Mouse (Mus musculus): ENCODE data around the gene Cdk2.

Gene Cdk2

DNA sequence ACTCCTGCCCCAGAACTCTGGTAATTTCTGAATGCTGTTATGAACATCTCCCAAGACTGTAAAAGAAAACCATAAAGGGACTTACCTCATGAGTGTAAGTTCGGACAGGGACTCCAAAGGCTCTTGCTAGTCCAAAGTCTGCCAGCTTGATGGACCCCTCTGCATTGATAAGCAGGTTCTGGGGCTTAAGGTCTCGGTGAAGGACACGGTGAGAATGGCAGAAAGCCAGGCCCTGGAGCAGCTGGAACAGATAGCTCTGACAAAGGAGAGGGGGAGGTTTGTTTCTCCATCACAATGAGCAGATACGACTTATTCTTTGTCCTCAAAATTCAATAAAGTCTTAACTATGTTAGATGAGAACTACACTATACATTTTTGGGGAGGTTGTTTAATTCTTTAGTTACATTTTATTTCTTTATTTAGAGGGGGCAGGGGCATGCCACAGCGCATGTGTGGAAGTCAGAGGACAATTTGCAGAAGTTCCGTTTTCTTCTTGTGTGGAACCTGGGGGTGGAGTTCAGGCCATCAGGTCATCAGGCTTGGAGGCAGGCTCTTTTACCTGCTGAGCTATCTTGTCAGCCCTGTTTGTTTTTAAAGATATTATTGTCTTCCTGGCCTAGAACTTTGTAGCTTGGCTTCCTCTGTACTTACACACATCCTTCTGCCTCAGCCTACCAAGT, 2.4 kb downstream of the Cdk2 start:
- no peak for DNase-seq (ENCODE audit: low spot score)

DNA sequence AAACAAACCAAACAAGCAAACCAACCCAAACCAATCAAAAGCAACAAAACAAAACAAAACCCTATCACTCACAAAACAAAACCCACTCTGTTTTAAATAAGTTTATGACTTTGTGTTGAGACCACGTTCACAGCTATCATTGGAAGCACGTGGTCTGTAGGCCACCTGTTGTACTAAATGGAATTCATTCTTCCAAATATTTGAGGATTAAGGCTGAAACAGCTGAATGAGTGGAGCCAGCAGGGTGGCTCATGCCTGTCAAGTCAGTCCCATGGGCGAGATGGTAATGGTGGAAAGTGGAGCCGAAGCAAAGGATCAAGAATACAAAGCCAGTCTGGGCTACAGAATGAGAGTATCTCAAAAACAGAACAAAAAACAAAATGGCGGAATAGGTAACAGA, 4.1 kb downstream of the Cdk2 start:
- no peak for DNase-seq (ENCODE audit: low spot score)

DNA sequence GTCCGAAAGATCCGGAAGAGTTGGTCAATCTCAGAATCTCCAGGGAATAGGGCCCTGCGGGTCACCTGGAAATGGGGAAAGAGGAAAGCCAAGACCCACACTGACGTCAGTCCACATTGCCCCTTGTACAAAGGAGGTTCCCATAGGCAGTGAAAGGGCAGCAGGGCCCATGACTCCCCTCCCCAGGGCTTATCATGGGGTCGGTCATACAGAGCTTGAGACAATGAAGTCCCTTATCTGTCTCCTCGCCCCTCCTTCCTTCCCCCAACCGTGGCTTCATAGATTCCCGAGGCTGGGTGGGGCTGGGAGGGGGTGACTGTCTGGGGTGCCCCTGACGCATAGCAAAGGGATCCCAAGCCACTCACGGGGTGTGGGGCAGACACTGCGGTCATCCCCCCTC, 5.2 kb downstream of the Cdk2 start:
- no peak for DNase-seq (ENCODE audit: low spot score)

DNA sequence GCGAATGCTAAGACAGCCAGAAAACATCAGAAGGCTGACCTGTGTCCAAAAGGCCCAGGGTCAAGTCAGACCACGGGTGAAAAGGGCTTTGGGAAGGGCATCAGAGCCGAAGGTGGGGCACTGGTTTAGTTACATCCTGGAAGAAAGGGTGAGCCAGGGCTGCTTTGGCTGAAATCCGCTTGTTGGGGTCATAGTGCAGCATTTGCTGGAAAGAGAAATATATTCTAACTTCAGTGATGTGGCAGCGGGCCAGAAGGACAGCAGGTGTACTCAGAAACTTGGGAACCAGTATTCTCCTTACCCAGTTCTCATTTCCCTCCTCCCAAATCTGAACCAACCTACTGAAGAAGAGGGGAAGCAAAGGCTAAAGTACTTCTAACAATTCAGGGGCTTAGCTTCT, 5.8 kb downstream of the Cdk2 start:
- no peak for DNase-seq (ENCODE audit: low spot score)

DNA sequence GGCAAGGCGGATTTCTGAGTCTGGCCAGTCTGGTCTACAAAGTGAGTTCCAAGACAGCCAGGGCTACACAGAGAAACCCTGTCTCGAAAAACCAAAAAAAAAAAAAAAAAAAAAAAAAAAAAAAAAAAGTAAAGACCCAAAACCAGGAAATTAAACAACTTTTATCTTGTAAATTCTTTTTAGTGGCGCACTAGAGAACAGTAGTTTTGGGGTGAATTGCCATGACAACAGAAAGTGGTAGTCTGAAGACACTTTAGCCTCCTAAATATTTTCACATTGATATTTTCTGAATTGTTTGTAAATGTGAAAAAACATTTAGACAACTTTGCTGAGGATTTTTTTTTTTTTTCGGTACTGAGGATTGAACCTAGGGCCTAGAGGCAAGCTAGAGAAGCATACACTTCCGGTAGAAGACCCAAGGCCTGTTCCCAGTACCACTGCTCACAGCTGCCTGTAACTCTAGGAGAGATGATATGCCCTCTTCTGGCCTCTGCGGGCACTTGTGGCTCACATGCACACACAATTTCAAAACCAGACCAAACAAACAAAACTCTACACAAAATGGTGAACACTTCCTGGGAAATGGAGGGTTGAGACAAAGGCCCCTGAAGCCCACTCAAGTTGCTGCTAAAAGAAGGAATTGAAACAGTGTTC, 7.6 kb downstream of the Cdk2 start:
- peak; percentile 23 for DNase-seq (ENCODE audit: low spot score)

DNA sequence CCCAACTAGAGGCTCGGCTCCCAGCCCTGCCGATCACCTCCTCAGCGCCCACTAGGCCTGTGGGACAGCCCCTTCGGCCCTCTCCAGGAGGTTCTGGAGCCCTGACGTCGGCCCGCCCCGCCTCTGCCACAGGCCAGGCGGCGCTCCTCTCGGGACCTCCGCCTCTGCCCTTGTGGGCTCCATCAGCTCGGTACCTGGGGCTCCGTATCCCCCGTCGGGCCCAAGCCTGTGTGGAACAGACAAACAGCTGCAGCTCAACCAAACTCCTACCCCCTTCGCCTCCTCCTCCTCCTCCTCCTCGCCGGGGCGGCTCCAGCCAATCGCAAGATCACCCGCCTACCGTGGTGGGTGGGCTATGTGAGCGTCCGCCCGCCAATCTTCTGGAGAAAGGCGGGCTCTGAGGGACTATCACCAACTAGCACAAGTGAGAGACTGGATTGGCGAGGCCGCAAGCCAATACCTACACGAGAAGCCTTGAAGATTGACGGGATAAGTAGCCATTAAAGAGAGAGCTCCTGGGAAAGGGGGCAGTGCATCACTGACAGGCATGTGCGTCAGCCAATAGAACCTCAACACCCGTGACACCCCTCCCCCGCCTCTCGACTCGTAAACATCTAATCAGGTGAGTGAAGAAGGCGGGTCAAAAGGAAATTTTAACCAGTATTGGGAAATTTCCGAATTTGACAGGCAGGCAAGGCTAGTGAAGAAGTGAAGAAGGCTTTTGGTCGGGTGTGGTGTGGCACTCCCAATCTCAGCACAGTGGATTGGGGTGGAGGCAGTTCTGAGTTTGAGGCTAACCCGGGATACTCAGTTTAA, 8.6 kb downstream of the Cdk2 start, which contains the start of gene Rab5b:
Gene Rab5b, minus strand, starts transcription at position 273 of the 816 bp plus-strand sequence.
- DNase-seq (ENCODE audit: low spot score): peak; percentile 100

DNA sequence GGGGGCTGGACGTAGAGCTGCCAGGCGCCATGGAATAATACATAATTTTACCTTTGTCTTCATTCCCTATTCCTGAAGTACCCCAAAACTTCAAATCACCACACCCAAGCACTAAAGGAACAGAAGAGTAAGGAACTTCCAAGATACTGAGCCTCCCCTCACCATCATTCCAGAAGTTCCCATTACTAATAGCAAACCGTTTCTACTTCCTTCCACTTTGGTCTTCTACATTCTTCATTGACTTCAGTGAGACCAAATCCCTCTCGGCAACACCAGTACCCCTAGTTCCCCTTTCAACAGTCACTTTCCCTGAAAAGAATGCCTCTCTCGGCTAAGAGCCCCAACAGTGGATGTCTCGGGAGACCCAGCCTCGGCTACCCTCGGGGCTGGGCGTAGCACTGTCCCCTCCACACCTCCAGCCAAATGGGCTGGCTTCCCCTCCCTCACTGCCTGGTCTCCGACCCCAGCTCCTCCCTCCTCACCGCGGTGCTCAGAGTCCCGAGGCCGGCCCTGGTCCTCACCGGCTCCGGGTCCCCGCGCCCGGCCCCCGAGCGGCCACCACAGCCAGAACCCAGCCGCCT, 9.3 kb downstream of the Cdk2 start:
- no peak for DNase-seq (ENCODE audit: low spot score)

DNA sequence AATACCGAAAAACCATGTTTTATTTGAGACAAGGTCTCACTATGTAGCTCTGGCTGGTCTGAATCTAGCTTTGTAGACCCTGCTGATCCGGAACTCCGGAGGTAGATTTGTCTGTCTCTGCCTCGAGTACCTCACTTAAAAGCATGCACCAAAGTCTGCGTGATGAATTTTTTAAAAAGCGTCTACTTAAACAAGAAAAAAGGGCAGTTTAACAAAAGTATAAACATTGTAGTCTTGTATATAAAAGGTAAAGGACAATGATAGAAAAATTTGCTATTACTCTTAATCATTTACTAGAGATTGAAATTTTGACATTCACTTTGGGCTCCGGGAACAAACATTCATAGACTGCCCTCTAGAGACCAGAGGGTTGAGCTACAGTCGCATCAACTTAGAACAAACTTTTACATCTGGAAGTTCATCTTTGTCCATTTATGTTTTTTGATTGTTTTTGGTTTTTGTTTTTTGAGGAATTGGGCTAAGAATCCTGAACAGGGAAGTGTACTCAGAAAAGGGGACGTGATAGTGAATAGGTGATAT, 30.3 kb downstream of the Cdk2 start:
- peak; percentile 82 for DNase-seq (ENCODE audit: low spot score)

DNA sequence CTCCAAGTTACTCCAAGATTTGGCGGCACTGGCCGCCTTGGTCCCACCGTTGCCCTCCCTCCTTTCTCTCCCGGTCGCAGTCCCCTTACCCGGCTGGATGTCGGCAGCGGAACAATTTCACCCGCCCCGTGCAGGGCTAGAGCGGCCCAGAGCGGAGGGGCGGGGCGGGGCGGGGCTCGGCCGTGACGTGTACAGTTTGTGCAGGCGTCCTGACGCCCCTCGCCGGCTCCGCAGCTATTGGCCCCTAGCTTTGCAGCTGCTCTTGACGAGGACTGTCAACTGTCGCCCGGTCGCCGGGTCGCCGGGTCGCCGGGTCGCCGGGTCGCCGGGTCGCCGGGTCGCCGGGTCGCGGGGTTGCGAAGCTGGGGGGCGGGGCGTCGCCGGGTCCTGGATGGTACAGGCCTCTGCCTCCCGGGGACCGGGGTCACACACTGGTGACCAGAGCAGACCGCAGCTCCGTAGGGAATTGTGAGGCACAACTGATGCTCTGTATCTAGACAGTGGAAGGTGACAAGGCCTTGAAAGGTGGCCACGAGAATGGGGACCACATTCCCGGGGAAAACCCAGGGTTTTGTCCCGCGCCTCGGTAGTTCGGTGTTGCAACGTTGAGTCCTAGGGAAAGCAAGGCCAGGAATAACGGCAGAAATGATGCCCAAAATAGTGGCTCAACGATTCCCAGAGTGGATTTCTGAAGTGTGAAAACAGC, 30.9 kb downstream of the Cdk2 start, which contains the start of gene Suox:
Gene Suox, minus strand, starts transcription at position 311 of the 706 bp plus-strand sequence.
- peak; percentile 93 for DNase-seq (ENCODE audit: low spot score)

DNA sequence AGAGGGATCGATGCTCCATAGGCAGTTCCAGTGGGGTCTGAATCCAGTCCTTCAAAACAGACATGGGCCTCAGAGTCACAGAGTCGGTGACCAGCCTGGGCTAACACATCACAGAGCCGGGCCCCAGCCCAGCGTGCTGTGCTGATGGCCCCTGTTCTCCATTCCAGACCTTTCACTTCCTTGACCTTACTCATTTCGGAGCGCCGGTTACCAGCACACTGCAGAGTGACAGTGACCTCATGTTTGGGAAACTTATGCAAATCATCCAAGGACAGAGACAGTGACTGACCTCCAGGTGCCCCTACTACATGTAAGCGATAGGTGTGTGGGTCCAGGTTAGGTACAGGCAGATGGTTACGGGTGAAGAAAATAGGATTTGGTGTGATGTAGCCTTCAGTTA, 33.7 kb downstream of the Cdk2 start:
- no peak for DNase-seq (ENCODE audit: low spot score)

DNA sequence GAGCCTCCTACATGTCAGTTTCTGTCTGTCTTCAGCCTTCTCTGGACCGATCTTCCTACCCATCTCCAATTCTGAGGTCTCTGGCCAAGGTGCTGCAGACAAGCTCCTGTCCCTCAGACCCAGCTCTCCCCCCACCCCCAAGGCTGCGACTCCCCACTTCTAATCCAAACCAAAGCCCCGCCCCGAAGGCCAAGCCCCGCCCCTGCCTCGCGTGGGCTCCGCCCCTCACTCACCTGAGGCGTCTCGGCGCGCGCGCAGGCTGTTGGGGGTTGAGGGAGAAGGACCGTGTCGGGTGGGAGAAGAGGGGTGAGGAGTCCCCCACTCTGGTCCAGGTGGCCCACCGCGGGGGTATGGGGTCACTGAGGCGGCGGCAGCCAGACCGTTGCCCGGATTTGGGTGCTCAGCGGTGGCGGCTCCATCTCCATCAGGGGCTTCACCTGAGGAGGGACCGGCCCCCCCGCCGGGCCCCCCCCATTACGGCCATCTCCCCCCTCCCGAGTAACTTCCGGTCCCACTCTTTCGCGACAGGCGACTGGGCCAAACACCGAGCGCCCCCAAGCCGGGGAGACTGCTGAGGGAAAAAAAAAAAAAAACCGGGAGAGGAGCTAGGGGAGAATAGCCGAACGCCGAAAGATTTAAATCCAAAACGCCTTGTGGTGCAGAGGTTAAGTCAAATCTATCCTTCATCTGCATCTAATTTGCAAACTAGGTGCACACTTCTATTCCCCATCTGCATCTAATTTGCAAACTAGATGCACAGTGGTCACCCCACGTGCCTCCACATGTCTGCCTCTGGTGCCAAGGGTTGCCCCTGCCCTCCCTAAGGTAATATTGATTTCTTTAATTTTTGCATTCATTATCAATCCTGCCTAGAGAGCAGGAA, 35.8 kb downstream of the Cdk2 start:
- no peak for DNase-seq (ENCODE audit: low spot score)

DNA sequence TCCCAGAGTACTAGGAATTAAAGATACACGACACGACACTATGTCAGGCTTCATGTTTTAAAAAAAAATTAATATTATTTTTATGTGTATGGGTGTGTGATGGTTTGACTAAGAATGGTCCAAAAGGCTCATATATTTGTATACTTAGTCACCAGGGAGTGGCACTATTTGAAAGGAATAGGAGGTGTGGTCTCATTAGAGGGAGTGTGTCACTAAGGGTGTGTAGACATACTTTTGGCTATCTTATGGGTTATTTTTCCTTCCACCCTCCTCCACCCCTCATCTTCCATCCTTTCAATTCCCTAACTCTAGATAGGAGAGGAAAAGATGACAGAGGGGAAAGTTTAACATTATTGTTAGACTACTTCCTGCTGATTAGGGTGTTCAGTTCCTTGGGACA, 39.0 kb downstream of the Cdk2 start:
- DNase-seq (ENCODE audit: low spot score): no peak

DNA sequence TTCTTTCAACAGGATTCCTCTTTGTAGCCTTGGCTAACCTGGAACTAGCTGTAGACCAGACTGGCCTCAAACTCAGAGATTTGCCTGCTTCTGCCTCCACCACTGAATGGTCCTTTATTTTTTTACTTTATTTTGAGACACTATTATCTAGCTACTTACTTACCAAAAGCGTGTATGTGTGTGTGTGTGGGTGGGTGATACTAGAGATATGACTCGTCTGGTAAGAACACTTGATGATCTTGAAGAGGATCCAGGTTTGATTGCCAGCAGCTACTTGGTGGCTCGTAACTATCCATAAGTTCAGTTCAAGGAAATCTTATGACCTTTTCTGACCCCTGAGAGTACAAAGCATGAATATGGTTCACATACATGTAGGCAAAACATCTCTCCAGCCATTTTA, 39.5 kb downstream of the Cdk2 start:
- DNase-seq (ENCODE audit: low spot score): no peak

DNA sequence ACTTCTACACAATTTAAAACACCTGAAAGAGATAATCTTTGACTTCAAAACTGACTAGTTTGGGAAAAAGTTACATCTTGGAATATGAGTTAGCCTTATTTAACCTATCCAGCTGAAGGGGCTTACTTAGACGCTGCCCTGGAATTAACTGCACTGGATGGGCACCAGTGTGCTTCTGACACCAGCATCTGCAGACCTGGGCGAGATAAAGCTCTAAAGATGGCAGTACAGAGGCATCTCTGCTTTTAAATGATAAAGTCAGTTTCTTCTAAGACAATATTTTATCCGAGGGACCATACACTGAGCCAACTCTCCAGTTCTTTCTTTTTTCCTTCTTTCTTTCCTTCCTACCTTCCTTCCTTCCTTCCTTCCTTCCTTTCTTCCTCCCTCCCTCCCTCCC, 40.0 kb downstream of the Cdk2 start:
- no peak for DNase-seq (ENCODE audit: low spot score)

DNA sequence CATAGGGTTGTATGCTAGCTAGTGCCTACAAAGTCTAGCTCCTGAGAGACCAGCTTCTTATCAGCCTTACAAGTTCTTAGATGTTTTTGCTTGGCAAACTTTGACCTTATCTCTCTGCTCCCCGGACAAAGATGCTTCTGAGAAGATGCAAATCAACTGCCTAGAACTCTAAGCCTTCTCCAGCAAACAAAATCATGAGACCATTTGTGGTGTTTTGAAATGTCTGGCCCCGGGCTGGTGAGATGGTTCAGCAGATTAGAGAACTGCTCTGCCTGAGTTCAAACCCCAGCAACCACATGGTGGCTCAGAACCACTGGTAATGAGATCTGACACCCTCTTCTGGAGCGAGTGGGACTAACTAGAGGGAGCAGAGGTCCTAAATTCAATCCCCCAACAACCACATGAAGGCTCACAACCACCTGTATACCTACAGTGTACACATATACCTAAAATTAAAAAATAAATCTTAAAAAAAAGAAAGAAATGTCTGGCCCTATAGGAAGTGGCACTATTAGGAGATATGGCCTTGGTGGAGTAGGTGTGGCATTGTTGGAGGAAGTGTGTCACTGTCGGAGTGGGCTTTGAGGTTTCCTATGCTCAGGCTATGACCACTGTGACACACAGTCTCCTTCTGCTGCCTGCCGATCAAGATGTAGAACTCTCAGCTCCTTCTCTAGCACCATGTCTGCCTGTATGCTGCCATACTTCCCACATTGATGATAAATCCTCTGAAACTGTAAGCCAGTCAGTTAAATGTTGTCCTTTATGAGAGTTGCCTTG, 41.2 kb downstream of the Cdk2 start:
- no peak for DNase-seq (ENCODE audit: low spot score)

DNA sequence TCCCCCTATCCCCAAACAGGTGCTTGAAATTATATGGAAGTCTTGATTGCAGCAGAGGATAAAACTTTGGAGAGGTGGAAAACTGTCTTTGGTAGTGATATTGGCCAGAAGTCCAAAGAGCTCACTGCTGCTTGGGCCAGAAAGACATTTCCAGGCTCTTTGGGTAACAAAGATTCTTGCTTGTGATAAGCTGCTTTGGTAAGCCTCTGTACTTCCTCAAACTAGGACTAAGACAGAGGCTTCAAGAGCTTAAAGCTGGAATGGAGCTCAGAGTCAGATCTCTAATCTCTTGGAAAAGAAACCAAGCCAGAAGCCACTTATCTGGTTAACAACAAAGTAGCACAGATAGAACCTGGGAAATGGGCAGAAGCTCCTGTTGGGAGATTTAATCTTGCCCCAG, 42.4 kb downstream of the Cdk2 start:
- peak; percentile 32 for DNase-seq (ENCODE audit: low spot score)

DNA sequence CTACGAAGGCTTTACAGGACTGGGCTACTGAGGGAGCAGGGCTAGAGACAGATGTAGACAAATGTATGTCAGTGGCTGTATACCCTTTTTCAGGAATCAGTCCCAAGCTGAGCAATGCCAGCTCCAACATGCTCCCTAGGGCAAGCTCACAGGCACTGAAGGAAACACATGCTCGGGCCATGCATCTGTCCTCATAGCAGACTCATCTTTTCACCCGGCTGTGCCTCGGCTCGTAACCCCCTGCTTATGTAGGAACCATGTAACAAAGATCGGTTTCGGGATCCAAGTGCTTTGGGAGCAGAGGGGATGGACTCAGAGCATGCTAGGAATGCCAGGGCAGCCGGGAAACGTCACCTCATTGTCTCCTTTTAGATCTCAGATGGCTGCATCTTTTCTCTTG, 45.3 kb downstream of the Cdk2 start:
- DNase-seq (ENCODE audit: low spot score): no peak

DNA sequence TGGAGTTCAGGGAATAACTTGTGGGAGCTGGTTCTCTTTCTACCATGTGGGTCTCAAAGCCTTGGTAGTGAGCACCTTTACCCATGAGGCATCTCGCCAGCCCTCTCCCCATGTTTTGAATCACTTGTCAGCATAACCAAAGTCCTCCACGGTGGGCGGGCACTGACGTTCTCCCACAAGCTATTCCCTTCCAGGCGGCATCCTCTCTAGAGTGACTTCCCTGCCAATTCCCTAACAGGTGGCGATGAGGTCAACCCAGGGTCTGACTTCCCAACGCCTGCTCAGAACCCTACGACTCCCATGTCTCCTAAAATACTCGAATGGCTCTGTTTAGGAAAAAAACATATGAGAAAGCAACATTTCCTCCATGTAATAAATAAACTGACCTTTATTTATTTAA, 47.0 kb downstream of the Cdk2 start:
- no peak for DNase-seq (ENCODE audit: low spot score)

DNA sequence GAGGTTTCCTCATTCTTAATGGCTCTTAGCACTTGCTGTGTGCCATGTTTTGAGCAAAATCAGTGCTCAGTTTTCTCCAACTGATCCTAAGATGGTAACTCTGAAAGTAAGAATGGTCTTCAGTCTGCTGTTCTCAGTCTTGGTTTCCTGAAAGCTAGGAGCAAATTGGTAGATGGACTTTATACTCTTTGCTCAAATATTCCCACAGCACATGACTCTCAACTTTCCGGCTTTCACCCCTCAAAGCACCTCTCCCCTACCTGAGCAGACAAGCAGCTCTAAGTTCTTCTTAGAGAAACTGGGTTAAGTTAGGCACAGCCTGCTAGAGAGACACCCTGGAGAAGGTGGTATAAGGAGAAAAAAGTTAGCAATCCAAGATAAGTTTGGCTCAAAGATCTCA, 48.1 kb downstream of the Cdk2 start:
- no peak for DNase-seq (ENCODE audit: low spot score)

DNA sequence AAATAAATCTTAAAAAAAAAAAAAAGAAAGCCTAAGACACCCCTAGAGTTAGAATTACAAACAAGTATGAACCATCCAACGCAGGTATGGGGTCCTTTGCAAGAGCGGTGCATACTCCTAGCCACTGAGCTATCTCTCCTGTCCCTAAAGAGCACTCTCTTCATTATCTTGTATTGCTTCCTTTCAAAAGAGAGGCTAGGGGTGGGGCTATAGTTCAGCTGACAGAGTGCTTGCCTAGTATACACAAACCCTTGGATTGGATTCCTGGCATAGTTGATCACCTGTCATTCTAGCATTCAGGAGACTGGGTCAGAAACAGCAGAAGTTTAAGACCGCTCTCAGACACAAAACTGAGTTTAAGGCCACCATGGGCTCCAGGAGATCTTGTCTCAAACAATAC, 49.6 kb downstream of the Cdk2 start:
- DNase-seq (ENCODE audit: low spot score): no peak
